In the genomic region with DNA sequence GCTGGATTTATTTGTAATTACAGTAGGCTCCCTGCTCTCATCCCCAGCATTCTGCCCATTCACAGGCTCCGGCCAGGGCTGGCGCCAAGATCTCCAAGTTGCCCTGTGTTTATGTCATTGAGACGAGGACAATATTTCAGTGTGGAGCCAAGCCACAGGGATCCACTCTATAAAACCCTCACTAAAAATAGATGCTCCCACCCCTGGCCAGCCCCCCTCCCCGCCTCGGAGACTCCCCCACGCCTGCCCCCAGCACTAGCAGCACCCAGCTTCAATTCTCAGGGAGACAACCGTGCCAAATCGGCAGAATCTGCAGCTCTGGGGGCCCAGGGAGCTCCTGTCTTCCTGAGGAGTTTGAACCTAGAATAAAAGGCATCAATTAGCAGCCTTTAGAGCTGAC, we compare ENCODE assay signal across 10 mouse cellular contexts. TPM values are rescaled to one million over a fixed set of nuclear protein-coding genes. Genes with fewer than 3 reads are reported as not detected.
DNase-seq lines count a peak whose midpoint lies in the region; ATAC-seq and TF ChIP-seq lines count a peak whose summit lies in the region.
"Had no signal": no experiment of that assay in that cellular context is flagged by ENCODE, and none has a peak within 500 bp of the region (broad histone marks: within the 10 kb centered on the region; RNA-seq: fewer than 3 reads in every experiment).

No protein-coding gene starts in this region.

- H3K27ac ChIP-seq in lung, embryonic 14.5 days (ENCODE audit: low read depth): no peak overlapping the region
- no peak overlapping the region for H3K27ac ChIP-seq in forebrain, embryonic 11.5 days (ENCODE audit: low read depth, low read length)
- no peak overlapping the region for H3K27ac ChIP-seq in hindbrain, embryonic 13.5 days
- no peak overlapping the region for H3K27ac ChIP-seq in neural tube, embryonic 12.5 days
- H3K27ac ChIP-seq: liver, embryonic 13.5 days had no signal

- no peaks in the 10 kb centered on the region for H3K9me3 ChIP-seq in lung, embryonic 14.5 days (ENCODE audit: low read depth, low read length)
- no peaks in the 10 kb centered on the region for H3K9me3 ChIP-seq in forebrain, embryonic 11.5 days (ENCODE audit: control insufficient read depth, low read length)
- H3K9me3 ChIP-seq in hindbrain, embryonic 13.5 days: no peaks in the 10 kb centered on the region
- H3K9me3 ChIP-seq in neural tube, embryonic 12.5 days: no peaks in the 10 kb centered on the region
- H3K9me3 ChIP-seq: liver, embryonic 13.5 days had no signal

- TF ChIP-seq CTCF in lung, embryonic 14.5 days (IDR thresholded peaks at IDR 0.05; ENCODE audit: low read depth): no peak

- DNase-seq in lung, embryonic 14.5 days: no peak
- no peak for DNase-seq in lung, postnatal 36 days
- peak; percentile 54 for DNase-seq in forebrain, embryonic 11.5 days (ENCODE audit: low spot score)
- DNase-seq in left cerebral cortex, adult 11 months (ENCODE audit: low spot score): no peak
- no peak for DNase-seq in yolk sac, embryonic 10.5 days (ENCODE audit: low spot score)
- DNase-seq: heart, postnatal 10 days; liver, embryonic 13.5 days; right cerebral cortex, postnatal 4 days had no signal

- H3K27me3 ChIP-seq in lung, embryonic 14.5 days (ENCODE audit: insufficient read depth, low read length): no peaks in the 10 kb centered on the region
- no peaks in the 10 kb centered on the region for H3K27me3 ChIP-seq in forebrain, embryonic 11.5 days (ENCODE audit: control insufficient read depth, insufficient read depth, low read length)
- no peaks in the 10 kb centered on the region for H3K27me3 ChIP-seq in hindbrain, embryonic 13.5 days
- no peaks in the 10 kb centered on the region for H3K27me3 ChIP-seq in neural tube, embryonic 12.5 days (replicated peaks)
- H3K27me3 ChIP-seq: liver, embryonic 13.5 days had no signal

- ATAC-seq in lung, embryonic 14.5 days (ENCODE audit: insufficient read depth): peak; percentile 51; the same call in 1 of the 2 replicates
- ATAC-seq in forebrain, embryonic 11.5 days (replicated peaks; ENCODE audit: low FRiP score): peak; percentile 53; the same call in 1 of the 2 replicates
- ATAC-seq in hindbrain, embryonic 13.5 days (ENCODE audit: low FRiP score): no peak
- ATAC-seq in neural tube, embryonic 12.5 days (ENCODE audit: low FRiP score, low read depth): peak; percentile 50; the same call in 1 of the 2 replicates

- 0 out of 2 replicates have a peak, but pooled peaks cover 3% of the 10 kb centered on the region for H3K4me1 ChIP-seq in lung, embryonic 14.5 days (ENCODE audit: insufficient read depth)
- peaks cover 11% of the 10 kb centered on the region; the same call in 1 of the 2 replicates for H3K4me1 ChIP-seq in forebrain, embryonic 11.5 days (replicated peaks; ENCODE audit: control insufficient read depth, insufficient read depth, low read length)
- H3K4me1 ChIP-seq in hindbrain, embryonic 13.5 days (replicated peaks): peaks cover 13% of the 10 kb centered on the region
- peaks cover 9% of the 10 kb centered on the region for H3K4me1 ChIP-seq in neural tube, embryonic 12.5 days
- H3K4me1 ChIP-seq: liver, embryonic 13.5 days had no signal

- 0 out of 2 replicates have a peak overlapping the region, but pooled peaks have one; percentile 16 for H3K4me2 ChIP-seq in lung, embryonic 14.5 days
- peak overlapping the region; percentile 34; the same call in 1 of the 2 replicates for H3K4me2 ChIP-seq in forebrain, embryonic 11.5 days (ENCODE audit: low read depth, low read length, severe bottlenecking)
- H3K4me2 ChIP-seq in hindbrain, embryonic 13.5 days: peak overlapping the region; percentile 21
- peak overlapping the region; percentile 38 for H3K4me2 ChIP-seq in neural tube, embryonic 12.5 days (replicated peaks)
- H3K4me2 ChIP-seq: liver, embryonic 13.5 days had no signal

- H3K36me3 ChIP-seq in lung, embryonic 14.5 days (ENCODE audit: insufficient read depth): no peaks in the 10 kb centered on the region
- H3K36me3 ChIP-seq in forebrain, embryonic 11.5 days (ENCODE audit: control insufficient read depth, insufficient read depth, low read length): no peaks in the 10 kb centered on the region
- no peaks in the 10 kb centered on the region for H3K36me3 ChIP-seq in hindbrain, embryonic 13.5 days
- H3K36me3 ChIP-seq in neural tube, embryonic 12.5 days: no peaks in the 10 kb centered on the region
- H3K36me3 ChIP-seq: liver, embryonic 13.5 days had no signal

- H3K9ac ChIP-seq in lung, embryonic 14.5 days: no peak overlapping the region
- H3K9ac ChIP-seq in forebrain, embryonic 11.5 days (ENCODE audit: low read length): peak overlapping the region; percentile 2; the same call in 1 of the 2 replicates
- no peak overlapping the region for H3K9ac ChIP-seq in hindbrain, embryonic 13.5 days
- H3K9ac ChIP-seq in neural tube, embryonic 12.5 days: no peak overlapping the region
- H3K9ac ChIP-seq: liver, embryonic 13.5 days had no signal

- no peak overlapping the region for H3K4me3 ChIP-seq in lung, embryonic 14.5 days (ENCODE audit: low read depth, low read length)
- H3K4me3 ChIP-seq in forebrain, embryonic 11.5 days (ENCODE audit: low read depth, low read length): no peak overlapping the region
- H3K4me3 ChIP-seq in hindbrain, embryonic 13.5 days: no peak overlapping the region
- H3K4me3 ChIP-seq in neural tube, embryonic 12.5 days: no peak overlapping the region
- H3K4me3 ChIP-seq: liver, embryonic 13.5 days had no signal

- 22% methylated on average over 8 of the region's 8 CpGs for WGBS in lung, embryonic 14.5 days
- WGBS in forebrain, embryonic 11.5 days: 5% methylated on average over 8 of the region's 8 CpGs
- 9% methylated on average over 8 of the region's 8 CpGs for WGBS in hindbrain, embryonic 13.5 days
- 4% methylated on average over 8 of the region's 8 CpGs for WGBS in neural tube, embryonic 12.5 days

RNA-seq across cellular contexts. Expression of a gene that starts 16.2 kb away (rescaled TPM):
- polyA plus RNA-seq in lung, embryonic 14.5 days (2014; fragmentation: Nextera tagmentation; extraction: Ambion mirVana): 2.8 and 2.9 TPM in 2 replicates
- polyA plus RNA-seq in forebrain, embryonic 11.5 days (2014; fragmentation: Nextera tagmentation; extraction: Ambion mirVana): 8.0 and 10.4 TPM in 2 replicates
- 2.0 and 2.7 TPM in 2 replicates for polyA plus RNA-seq in hindbrain, embryonic 13.5 days (2015; fragmentation: Nextera tagmentation; extraction: Ambion mirVana)
- polyA plus RNA-seq in neural tube, embryonic 12.5 days (2016; fragmentation: Nextera tagmentation; extraction: Ambion mirVana): 3.7 and 4.4 TPM in 2 replicates
- polyA plus RNA-seq: liver, embryonic 13.5 days had no signal
